Mouse (Mus musculus): ENCODE results near the gene Hnrnpa3. TPM values are rescaled to one million over a fixed set of nuclear protein-coding genes. Genes with fewer than 3 reads are reported as not detected.

Hnrnpa3 gene
- polyA plus RNA-seq, 1 experiment from 2014 or later = 1,286 TPM

- Histone ChIP-seq H3K36me3 (ENCODE audit: inconsistent target) (no peaks in the 10 kb centered on the region), H3K27ac (no peak overlapping the region), H3K79me2 (ENCODE audit: inconsistent target) (no peaks in the 10 kb centered on the region), H3K4me3 (ENCODE audit: inconsistent target) (no peak overlapping the region)
- 70% methylated on average over 12 of the region's 12 CpGs for WGBS (ENCODE audit: missing documents)
Measured at GRCm38 (mm10) chr2:75716046-75717016, 57.3 kb downstream of the Hnrnpa3 start.

Other genes with a start within 250 kb of the Hnrnpa3 start
- 189 to 430 TPM (median 388 TPM) in 3 replicates for gene Nfe2l2, start 45.4 kb downstream of the Hnrnpa3 start, polyA plus RNA-seq (2018)
- gene Agps, start 172.9 kb downstream of the Hnrnpa3 start, polyA plus RNA-seq (2018) = 22.4 to 47.5 TPM (median 23.5 TPM) in 3 replicates